Mouse (Mus musculus) hindbrain, embryonic 13.5 days (tissue): ENCODE measurements around the gene Grb7. TPM values are rescaled to one million over a fixed set of nuclear protein-coding genes. Genes with fewer than 3 reads are reported as not detected.

Source experiments
- ATAC-seq: fragments of 200-750 bp; cut with Nextera tagmentation; 2 replicates; pipeline ENCODE4 v1.8.0; 2017; ENCODE audit warnings: moderate TSS enrichment; ENCODE audit not compliant: low FRiP score
- H3K27ac ChIP-seq: fragments of 300-500 bp; sonication (generic); 2 replicates; pipeline ENCODE4 v1.5.1; 2015; ENCODE audit warnings: inconsistent platforms, mild to moderate bottlenecking, moderate library complexity
- H3K27me3 ChIP-seq: fragments of 300-500 bp; sonication (generic); 2 replicates; pipeline ENCODE4 v1.6.1; 2015; ENCODE audit warnings: mild to moderate bottlenecking, inconsistent platforms
- H3K36me3 ChIP-seq: fragments of 300-500 bp; sonication (generic); 2 replicates; pipeline ENCODE4 v1.6.1; 2015; ENCODE audit warnings: mild to moderate bottlenecking, inconsistent platforms
- H3K4me1 ChIP-seq: fragments of 300-500 bp; sonication (generic); replicated peaks from 2 replicates; pipeline ENCODE4 v1.6.1; 2015; ENCODE audit warnings: inconsistent platforms
- H3K4me2 ChIP-seq: fragments of 300-500 bp; sonication (generic); 2 replicates; pipeline ENCODE4 v1.6.1; 2015; ENCODE audit warnings: inconsistent platforms, mild to moderate bottlenecking, moderate library complexity
- H3K4me3 ChIP-seq: fragments of 300-500 bp; sonication (generic); 2 replicates; pipeline ENCODE4 v1.5.1; 2015; ENCODE audit warnings: mild to moderate bottlenecking, inconsistent platforms
- H3K9ac ChIP-seq: fragments of 300-500 bp; sonication (generic); 2 replicates; pipeline ENCODE4 v1.6.1; 2015; ENCODE audit warnings: mild to moderate bottlenecking, inconsistent platforms
- H3K9me3 ChIP-seq: fragments of 300-500 bp; sonication (generic); 2 replicates; pipeline ENCODE4 v1.6.1; 2016; ENCODE audit warnings: inconsistent platforms
- WGBS: fragments of 180-500 bp; shearing (Covaris S2); methylation state at CpG from one replicate; pipeline ENCODE4 v1.1.7; 2015; 5-methylcytosine and 5-hydroxymethylcytosine counted together
- polyA plus RNA-seq: library from polyadenylated mRNA; unstranded; fragments of >200 nt; fragmentation: Nextera tagmentation; extraction: Ambion mirVana; gene quantifications from 2 replicates; pipeline ENCODE4 v1.2.1, GENCODE M21; 2015

Grb7 gene
- polyA plus RNA-seq, 1 experiment from 2014 or later, result 0.22 TPM

- H3K27me3 ChIP-seq, result peaks cover 18% of the 10 kb centered on the region
- WGBS, result 73% methylated on average over 5 of the region's 6 CpGs
- H3K9ac ChIP-seq, result no peak overlapping the region
- H3K9me3 ChIP-seq, result no peaks in the 10 kb centered on the region
- no peak for ATAC-seq
- peaks cover 12% of the 10 kb centered on the region for H3K4me1 ChIP-seq
- no peak overlapping the region for H3K27ac ChIP-seq
- H3K36me3 ChIP-seq, result 0 out of 2 replicates have a peak, but pooled peaks cover under 1% of the 10 kb centered on the region
- no peak overlapping the region for H3K4me3 ChIP-seq
- no peak overlapping the region for H3K4me2 ChIP-seq
These were observed 27.9 kb upstream of the Grb7 start for GRCm38 (mm10) chr11:98418273-98418672.

- Histone ChIP-seq H3K4me3 (no peak overlapping the region), H3K9ac (no peak overlapping the region), H3K27ac (no peak overlapping the region), H3K9me3 (no peaks in the 10 kb centered on the region), H3K4me1 (peaks cover 4% of the 10 kb centered on the region), H3K4me2 (no peak overlapping the region), H3K27me3 (peaks cover 10% of the 10 kb centered on the region), H3K36me3 (0 out of 2 replicates have a peak, but pooled peaks cover 4% of the 10 kb centered on the region)
- no peak for ATAC-seq
- WGBS, result 84% methylated on average over 10 of the region's 10 CpGs
These were observed 27.2 kb upstream of the Grb7 start for GRCm38 (mm10) chr11:98418939-98419547.

GRCm38 (mm10) chr11:98426592-98426991, 19.6 kb upstream of the Grb7 start:
- no peaks in the 10 kb centered on the region for H3K27me3 ChIP-seq
- H3K4me3 ChIP-seq, result no peak overlapping the region
- whole genome bisulfite sequencing, result 94% methylated on average over 7 of the region's 7 CpGs
- no peak for ATAC-seq
- no peaks in the 10 kb centered on the region for H3K4me1 ChIP-seq
- no peaks in the 10 kb centered on the region for H3K9me3 ChIP-seq
- H3K27ac ChIP-seq, result no peak overlapping the region
- peaks cover 8% of the 10 kb centered on the region; the same call in 1 of the 2 replicates for H3K36me3 ChIP-seq
- H3K9ac ChIP-seq, result no peak overlapping the region
- H3K4me2 ChIP-seq, result no peak overlapping the region

GRCm38 (mm10) chr11:98428436-98428835, 17.8 kb upstream of the Grb7 start:
- Histone ChIP-seq H3K4me2 (no peak overlapping the region), H3K9me3 (no peaks in the 10 kb centered on the region), H3K27ac (no peak overlapping the region), H3K27me3 (no peaks in the 10 kb centered on the region), H3K9ac (0 out of 2 replicates have a peak overlapping the region, but pooled peaks have one; percentile 24), H3K4me3 (no peak overlapping the region), H3K4me1 (no peaks in the 10 kb centered on the region), H3K36me3 (peaks cover 10% of the 10 kb centered on the region; the same call in 1 of the 2 replicates)
- no peak for ATAC-seq
- WGBS, result 90% methylated on average over 5 of the region's 5 CpGs

- no peak overlapping the region for H3K27ac ChIP-seq
- no peaks in the 10 kb centered on the region for H3K9me3 ChIP-seq
- H3K27me3 ChIP-seq, result no peaks in the 10 kb centered on the region
- H3K4me1 ChIP-seq, result no peaks in the 10 kb centered on the region
- WGBS, result 87% methylated on average over 9 of the region's 9 CpGs
- no peak overlapping the region for H3K4me2 ChIP-seq
- peaks cover 35% of the 10 kb centered on the region for H3K36me3 ChIP-seq
- ATAC-seq, result no peak
- H3K4me3 ChIP-seq, result no peak overlapping the region
- no peak overlapping the region for H3K9ac ChIP-seq
These were observed 14.3 kb upstream of the Grb7 start for GRCm38 (mm10) chr11:98431743-98432502.

GRCm38 (mm10) chr11:98435723-98436122, 10.5 kb upstream of the Grb7 start:
- no peak overlapping the region for H3K4me3 ChIP-seq
- H3K9ac ChIP-seq, result no peak overlapping the region
- no peak overlapping the region for H3K4me2 ChIP-seq
- no peaks in the 10 kb centered on the region for H3K27me3 ChIP-seq
- no peaks in the 10 kb centered on the region for H3K9me3 ChIP-seq
- H3K4me1 ChIP-seq, result peaks cover 9% of the 10 kb centered on the region
- 90% methylated on average over 9 of the region's 9 CpGs for WGBS
- no peak overlapping the region for H3K27ac ChIP-seq
- ATAC-seq, result no peak
- peaks cover 38% of the 10 kb centered on the region for H3K36me3 ChIP-seq

GRCm38 (mm10) chr11:98437441-98437840, 8.8 kb upstream of the Grb7 start:
- 92% methylated on average over 6 of the region's 6 CpGs for WGBS
- H3K36me3 ChIP-seq, result peaks cover 38% of the 10 kb centered on the region
- peaks cover 9% of the 10 kb centered on the region for H3K4me1 ChIP-seq
- H3K4me3 ChIP-seq, result 0 out of 2 replicates have a peak overlapping the region, but pooled peaks have one; percentile 68
- no peak overlapping the region for H3K27ac ChIP-seq
- H3K9me3 ChIP-seq, result no peaks in the 10 kb centered on the region
- no peak for ATAC-seq
- 0 out of 2 replicates have a peak overlapping the region, but pooled peaks have one; percentile 73 for H3K4me2 ChIP-seq
- no peak overlapping the region for H3K9ac ChIP-seq
- no peaks in the 10 kb centered on the region for H3K27me3 ChIP-seq

GRCm38 (mm10) chr11:98438331-98439158, 7.6 kb upstream of the Grb7 start, which contains the start of gene Mien1:
Mien1 (minus strand) TSS chr11:98438991.
- peaks cover 35% of the 10 kb centered on the region for H3K36me3 ChIP-seq
- H3K27me3 ChIP-seq, result no peaks in the 10 kb centered on the region
- peak within 1 kb of the TSS; percentile 73 for H3K4me2 ChIP-seq
- H3K4me3 ChIP-seq, result peak within 1 kb of the TSS; percentile 68
- no peaks in the 10 kb centered on the region for H3K9me3 ChIP-seq
- 3% methylated on average over 43 of the region's 43 CpGs for WGBS
- peak within 1 kb of the TSS; percentile 77 for H3K9ac ChIP-seq
- peak; percentile 92 for ATAC-seq
- peaks cover 9% of the 10 kb centered on the region for H3K4me1 ChIP-seq
- peak within 1 kb of the TSS; percentile 73 for H3K27ac ChIP-seq

GRCm38 (mm10) chr11:98443688-98444087, 2.5 kb upstream of the Grb7 start:
- Histone ChIP-seq H3K27me3 (peaks cover 36% of the 10 kb centered on the region), H3K4me1 (peaks cover 10% of the 10 kb centered on the region), H3K27ac (no peak overlapping the region), H3K9me3 (no peaks in the 10 kb centered on the region), H3K36me3 (no peaks in the 10 kb centered on the region), H3K9ac (no peak overlapping the region), H3K4me3 (no peak overlapping the region), H3K4me2 (no peak overlapping the region)
- 93% methylated on average over 1 of the region's 1 CpGs for WGBS
- ATAC-seq, result no peak

- Histone ChIP-seq H3K27me3 (peaks cover 51% of the 10 kb centered on the region), H3K9ac (no peak overlapping the region), H3K36me3 (no peaks in the 10 kb centered on the region), H3K9me3 (no peaks in the 10 kb centered on the region), H3K4me3 (no peak overlapping the region), H3K27ac (no peak overlapping the region), H3K4me2 (no peak overlapping the region), H3K4me1 (peaks cover 10% of the 10 kb centered on the region)
- 25% methylated on average over 1 of the region's 1 CpGs for WGBS
- no peak for ATAC-seq
These were observed 956 bp upstream of the Grb7 start for GRCm38 (mm10) chr11:98445238-98445637.

GRCm38 (mm10) chr11:98445679-98446078, 515 bp upstream of the Grb7 start:
- Histone ChIP-seq H3K4me2 (no peak overlapping the region), H3K27me3 (peaks cover 51% of the 10 kb centered on the region), H3K4me1 (peaks cover 10% of the 10 kb centered on the region), H3K36me3 (no peaks in the 10 kb centered on the region), H3K9me3 (no peaks in the 10 kb centered on the region), H3K4me3 (no peak overlapping the region), H3K27ac (no peak overlapping the region), H3K9ac (no peak overlapping the region)
- WGBS, result 68% methylated on average over 4 of the region's 4 CpGs
- ATAC-seq, result no peak
